Comparison of ENCODE assay signal across 8 mouse cellular contexts in the genomic region with DNA sequence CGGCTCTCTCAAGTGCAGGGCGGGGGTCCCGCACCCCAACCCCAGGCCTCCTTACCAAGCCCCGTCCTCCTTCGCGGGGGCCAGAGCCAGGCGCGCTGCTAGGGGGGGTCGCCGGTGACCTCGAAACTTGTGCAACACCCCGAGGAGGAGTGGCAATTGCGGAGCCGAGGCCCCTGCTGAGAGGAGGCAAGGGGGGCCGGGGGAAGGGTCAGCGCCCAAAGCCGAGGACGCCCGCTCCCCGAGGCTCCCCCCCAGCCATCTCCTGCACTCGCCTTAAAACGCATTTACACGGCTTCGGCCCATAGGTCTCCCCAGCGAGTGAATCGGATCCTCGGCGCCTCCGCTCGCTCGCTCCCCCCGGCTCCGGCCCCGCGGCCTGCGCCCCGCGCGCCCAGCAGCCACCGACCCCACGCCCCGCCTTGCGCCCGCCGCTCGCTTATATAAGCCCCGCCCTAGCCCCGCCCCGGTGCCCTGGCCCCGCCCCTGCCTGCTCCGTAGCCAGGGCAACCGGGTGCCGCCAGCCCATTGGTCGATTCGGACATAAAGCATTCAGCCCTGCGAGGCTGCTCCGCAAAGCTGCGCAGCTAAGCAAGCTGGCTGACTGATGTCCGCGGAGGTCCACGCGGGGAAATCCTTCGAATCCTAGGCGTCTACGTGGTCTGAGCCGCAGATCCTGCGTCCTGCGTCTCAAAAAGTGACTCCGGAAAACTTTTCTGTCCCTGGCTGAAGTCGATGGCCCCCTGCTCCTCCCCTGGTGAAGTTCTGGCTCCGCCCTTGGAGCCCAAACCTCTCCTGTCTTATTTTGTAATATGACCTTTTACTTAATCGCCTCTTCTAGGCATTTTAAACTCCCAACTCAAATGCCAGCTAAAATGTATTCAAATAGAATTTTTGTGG. TPM values are rescaled to one million over a fixed set of nuclear protein-coding genes. Genes with fewer than 3 reads are reported as not detected.
DNase-seq lines count a peak whose midpoint lies in the region; ATAC-seq and TF ChIP-seq lines count a peak whose summit lies in the region.

Azin2 (minus strand) TSS at position 414 of the 897 bp plus-strand sequence.

- peak; percentile 47 for DNase-seq in MEL-GATA-1-ER (ENCODE audit: extremely low read depth, low read depth)
- peak; percentile 92 for DNase-seq in cerebellum, adult 8-10 months
- peak; percentile 91 for DNase-seq in forelimb bud, embryonic 11.5 days (ENCODE audit: low read depth, low spot score)
- peak; percentile 95 for DNase-seq in heart, postnatal 4 days
- DNase-seq in layer of hippocampus, adult 8-10 months (ENCODE audit: low spot score in 2 of 2) = peak; percentile 87 to 90
- DNase-seq in lung, embryonic 14.5 days = peak; percentile 95
- peak; percentile 91 for DNase-seq in testis, postnatal 14 days (ENCODE audit: low spot score)

- H3K4me2 ChIP-seq in lung, embryonic 14.5 days = peak within 1 kb of the TSS; percentile 90

- peak within 1 kb of the TSS; percentile 75 for H3K9ac ChIP-seq in lung, embryonic 14.5 days

- H3K27me3 ChIP-seq in lung, embryonic 14.5 days (ENCODE audit: insufficient read depth, low read length) = no peaks in the 10 kb centered on the region

- H3K36me3 ChIP-seq in lung, embryonic 14.5 days (ENCODE audit: insufficient read depth) = no peaks in the 10 kb centered on the region

- under 1% methylated on average over 71 of the region's 72 CpGs for WGBS in lung, embryonic 14.5 days

- TF ChIP-seq CTCF in lung, embryonic 14.5 days (IDR thresholded peaks at IDR 0.05; ENCODE audit: low read depth) = no peak

- H3K9me3 ChIP-seq in lung, embryonic 14.5 days (ENCODE audit: low read depth, low read length) = no peaks in the 10 kb centered on the region

- H3K27ac ChIP-seq in lung, embryonic 14.5 days (ENCODE audit: low read depth) = peak within 1 kb of the TSS; percentile 55; the same call in 1 of the 2 replicates

- peak; percentile 94 for ATAC-seq in lung, embryonic 14.5 days (ENCODE audit: insufficient read depth)
- peak; percentile 93 for ATAC-seq in neutrophil, adult 5-6 weeks (ENCODE audit: extremely low read depth, insufficient number of reproducible peaks, low FRiP score, poor library complexity, severe bottlenecking)

- peak within 1 kb of the TSS; percentile 71 for H3K4me3 ChIP-seq in lung, embryonic 14.5 days (ENCODE audit: low read depth, low read length)

- H3K4me1 ChIP-seq in lung, embryonic 14.5 days (ENCODE audit: insufficient read depth) = peaks cover 10% of the 10 kb centered on the region

RNA-seq across cellular contexts. Expression of gene Azin2, which starts in this region (rescaled TPM):
- total RNA-seq in heart, postnatal 4 days (2021) = 1 to 10 TPM; 7.7 to 8.7 TPM
- total RNA-seq in layer of hippocampus, adult 8-10 months (2022) = 10 to 100 TPM; 38.0 to 45.0 (median 43.4) TPM
- polyA plus RNA-seq in lung, embryonic 14.5 days (2014; fragmentation: Nextera tagmentation; extraction: Ambion mirVana) = 17.6 and 21.2 TPM in 2 replicates
- 0.98 TPM in 1 of 2 replicates, not detected in the other for total RNA-seq in neutrophil, adult 5-6 weeks (2017)

Comparison
In these comparisons a context has a peak if more than half of its experiments do, and no peak if none do; other contexts are left out.
1. Peak in every context shown above with its lines: DNase-seq, ATAC-seq, H3K4me3 ChIP-seq and H3K27ac ChIP-seq.
2. RNA of gene Azin2 (total RNA-seq): 38.0 to 45.0 TPM in layer of hippocampus, adult 8-10 months; 7.7 to 8.7 TPM in heart, postnatal 4 days and 0.98 TPM in neutrophil, adult 5-6 weeks; every median in the first group is over 4 times any median in the second.
3. Peak in ATAC-seq in neutrophil, adult 5-6 weeks; RNA of the gene not detected or under 1 TPM.